Mouse (Mus musculus) embryonic facial prominence, embryonic 14.5 days (tissue): ENCODE measurements around the gene Gm29735. TPM values are rescaled to one million over a fixed set of nuclear protein-coding genes. Genes with fewer than 3 reads are reported as not detected.
"Not testable (repeated sequence)": the region's sequence is repeated elsewhere in the genome, so short reads cannot be mapped to it uniquely, and the experiment has no call there.

ENCODE experiments used
- ATAC-seq: fragments of 200-750 bp; cut with Nextera tagmentation; 2 replicates; pipeline ENCODE4 v1.8.0; 2017; ENCODE audit warnings: low read depth, moderate number of reproducible peaks, moderate TSS enrichment
- DNase-seq: peaks from one replicate; pipeline ENCODE4 v3.0.0-alpha.2; 2015; ENCODE audit warnings: low spot score
- H3K27ac ChIP-seq: fragments of 300-500 bp; sonication (generic); replicated peaks from 2 replicates; pipeline ENCODE4 v1.5.1; 2014; ENCODE audit warnings: low read depth, mild to moderate bottlenecking, low read length, moderate library complexity
- H3K27me3 ChIP-seq: fragments of 300-500 bp; sonication (generic); replicated peaks from 2 replicates; pipeline ENCODE4 v1.6.1; 2014; ENCODE audit warnings: low read length; ENCODE audit not compliant: control insufficient read depth, insufficient read depth
- H3K36me3 ChIP-seq: fragments of 300-500 bp; sonication (generic); 2 replicates; pipeline ENCODE4 v1.6.1; 2014; ENCODE audit warnings: low read length, mixed read lengths; ENCODE audit not compliant: control insufficient read depth, insufficient read depth
- H3K4me1 ChIP-seq: fragments of 300-500 bp; sonication (generic); 2 replicates; pipeline ENCODE4 v1.6.1; 2014; ENCODE audit warnings: antibody characterized with exemption, low read length; ENCODE audit not compliant: control insufficient read depth, insufficient read depth
- H3K4me2 ChIP-seq: fragments of 300-500 bp; sonication (generic); 2 replicates; pipeline ENCODE4 v1.6.1; 2014; ENCODE audit warnings: low read depth, mild to moderate bottlenecking, low read length, moderate library complexity, mixed read lengths
- H3K4me3 ChIP-seq: fragments of 300-500 bp; sonication (generic); 2 replicates; pipeline ENCODE4 v1.5.1; 2014; ENCODE audit warnings: low read depth, mild to moderate bottlenecking, low read length
- H3K9ac ChIP-seq: fragments of 300-500 bp; sonication (generic); 2 replicates; pipeline ENCODE4 v1.6.1; 2014; ENCODE audit warnings: low read depth, mild to moderate bottlenecking, low read length, moderate library complexity, mixed read lengths
- H3K9me3 ChIP-seq: fragments of 300-500 bp; sonication (generic); 2 replicates; pipeline ENCODE4 v1.6.1; 2016; ENCODE audit warnings: low read length; ENCODE audit not compliant: control insufficient read depth
- WGBS: fragments of 180-500 bp; shearing (Covaris S2); extraction: QIAGEN DNeasy Blood & Tissue Kit; methylation state at CpG from one replicate; pipeline ENCODE4 v1.1.7; 2014; 5-methylcytosine and 5-hydroxymethylcytosine counted together
- polyA plus RNA-seq: library from polyadenylated mRNA; unstranded; fragments of >200 nt; fragmentation: Nextera tagmentation; extraction: Ambion mirVana; gene quantifications from 2 replicates; pipeline ENCODE4 v1.2.1, GENCODE M21; 2014

The Gm29735 gene
- polyA plus RNA-seq: not detected in 2 replicates

DNA sequence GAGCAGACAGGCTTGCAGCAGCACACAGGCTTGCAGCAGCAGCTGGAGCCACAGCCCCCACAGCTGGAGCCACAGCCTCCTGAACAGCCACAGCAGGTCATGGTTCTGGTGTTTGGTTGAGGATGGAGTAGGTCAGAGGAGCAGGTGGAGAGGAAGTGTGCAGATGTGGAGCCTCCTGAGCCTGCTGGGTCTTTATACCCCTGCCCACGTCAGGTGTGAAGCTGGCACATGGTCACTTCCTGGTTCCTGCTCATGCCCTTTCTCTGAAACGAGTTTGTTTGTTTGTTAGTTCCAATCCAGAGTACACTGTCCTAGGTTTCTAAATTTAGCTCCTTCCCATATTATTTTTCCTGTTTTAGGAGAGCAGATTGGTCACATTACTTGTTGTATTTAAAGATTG is at the start of gene Gm29735:
Gene Gm29735, minus strand, starts transcription at position 101 of the 400 bp plus-strand sequence.
- not testable (repeated sequence) for DNase-seq, H3K9ac ChIP-seq, H3K9me3 ChIP-seq, H3K27me3 ChIP-seq, ATAC-seq, H3K4me1 ChIP-seq, H3K27ac ChIP-seq, H3K36me3 ChIP-seq, H3K4me2 ChIP-seq, H3K4me3 ChIP-seq
- WGBS: 40% methylated on average over 2 of the region's 2 CpGs

DNA sequence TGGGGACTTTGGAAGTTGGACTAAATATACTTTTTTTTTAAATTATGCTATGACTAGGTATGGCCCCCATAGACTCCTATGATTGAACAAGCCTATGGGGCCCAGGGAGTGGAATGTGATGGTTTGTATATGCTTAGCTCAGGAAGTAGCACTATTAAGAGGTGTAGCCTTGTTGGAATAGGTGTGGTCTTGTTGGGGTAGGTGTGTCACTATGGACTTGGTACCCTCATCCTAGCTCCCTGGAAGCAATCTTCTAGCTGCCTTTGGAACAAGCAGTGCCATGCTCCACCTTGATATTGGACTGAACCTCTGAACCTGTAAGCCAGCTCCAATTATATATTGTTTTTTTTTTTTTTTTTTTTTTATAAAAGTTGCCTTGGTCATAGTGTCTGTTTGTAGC is 48.6 kb upstream of the Gm29735 start:
- Histone ChIP-seq H3K4me2 (no peak overlapping the region), H3K4me1 (no peaks in the 10 kb centered on the region), H3K4me3 (no peak overlapping the region), H3K9me3 (no peaks in the 10 kb centered on the region), H3K27me3 (no peaks in the 10 kb centered on the region), H3K36me3 (no peaks in the 10 kb centered on the region), H3K27ac (no peak overlapping the region), H3K9ac (no peak overlapping the region)
- DNase-seq (no peak), ATAC-seq (no peak)

DNA sequence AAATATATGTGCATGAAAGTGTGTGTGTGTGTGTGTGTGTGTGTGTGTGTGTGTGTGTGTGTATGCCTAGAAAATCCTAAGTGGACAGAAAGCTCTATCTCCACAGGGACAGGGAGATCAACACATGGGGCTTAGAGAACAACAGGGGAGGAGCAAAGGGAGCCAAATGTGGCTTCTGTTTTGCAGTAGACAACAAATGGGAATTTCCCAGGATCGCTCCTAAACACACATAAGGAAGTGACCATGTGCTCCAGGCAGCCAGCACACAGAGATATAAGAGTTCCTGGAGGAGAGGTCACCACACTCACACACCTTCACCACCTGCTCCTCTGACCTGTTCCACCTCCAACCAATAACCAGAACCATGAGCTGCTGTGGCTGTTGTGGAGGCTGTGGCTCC is 44.2 kb upstream of the Gm29735 start, which contains the start of gene Krtap5-3:
Gene Krtap5-3, plus strand, starts transcription at position 301 of the 400 bp plus-strand sequence.
- Histone ChIP-seq H3K27ac (no peak within 1 kb of the TSS), H3K9me3 (no peaks in the 10 kb centered on the region), H3K9ac (no peak within 1 kb of the TSS), H3K27me3 (no peaks in the 10 kb centered on the region), H3K36me3 (no peaks in the 10 kb centered on the region), H3K4me1 (no peaks in the 10 kb centered on the region), H3K4me2 (no peak within 1 kb of the TSS), H3K4me3 (no peak within 1 kb of the TSS)
- ATAC-seq (no peak), DNase-seq (no peak)
- 53% methylated on average over 1 of the region's 1 CpGs for WGBS

DNA sequence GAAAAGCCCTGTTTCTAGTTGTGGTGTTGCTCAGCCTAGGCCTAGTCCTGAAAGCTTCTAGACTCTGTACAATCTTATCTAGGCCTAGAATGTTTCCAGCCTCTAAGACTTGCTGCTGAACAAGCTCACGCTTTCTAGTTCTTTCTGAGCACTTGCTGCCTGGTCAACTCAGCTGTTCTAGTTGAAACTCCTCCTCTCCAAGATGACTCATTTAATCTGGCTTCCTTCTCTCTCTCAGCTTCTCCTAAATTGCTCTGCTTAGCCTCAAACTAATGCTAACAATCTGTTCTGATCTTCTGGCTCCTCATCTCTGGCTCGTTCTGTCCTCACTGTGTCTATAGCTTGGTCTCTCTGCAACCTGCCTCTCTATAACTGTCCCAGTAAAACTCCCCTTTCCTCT is 41.8 kb upstream of the Gm29735 start:
- Histone ChIP-seq H3K9ac (no peak overlapping the region), H3K36me3 (no peaks in the 10 kb centered on the region), H3K9me3 (no peaks in the 10 kb centered on the region), H3K4me2 (no peak overlapping the region), H3K27ac (no peak overlapping the region), H3K27me3 (no peaks in the 10 kb centered on the region), H3K4me1 (no peaks in the 10 kb centered on the region), H3K4me3 (no peak overlapping the region)
- WGBS: 67% methylated on average over 2 of the region's 2 CpGs
- DNase-seq (no peak), ATAC-seq (no peak)

DNA sequence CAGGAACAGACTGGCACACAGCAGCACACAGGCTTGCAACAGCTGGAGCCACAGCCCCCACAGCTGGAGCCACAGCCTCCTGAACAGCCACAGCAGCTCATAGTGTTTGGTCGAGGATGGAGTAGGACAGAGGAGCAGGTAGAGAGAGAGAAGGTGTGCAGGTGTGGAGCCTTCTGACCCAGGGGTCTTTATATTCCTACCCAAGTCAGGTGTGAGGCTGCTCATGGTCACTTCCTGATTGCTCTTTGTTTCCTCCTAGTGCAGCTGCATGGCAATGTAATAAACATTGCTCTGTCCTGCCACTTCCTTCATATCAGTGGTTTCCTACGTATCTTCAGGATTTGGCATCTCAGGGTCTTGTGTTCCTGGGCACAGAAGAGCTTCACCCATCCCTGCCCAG is 33.4 kb upstream of the Gm29735 start, which contains the start of gene Gm10153:
Gene Gm10153, minus strand, starts transcription at position 101 of the 400 bp plus-strand sequence.
- H3K27ac ChIP-seq: no peak within 1 kb of the TSS
- WGBS: 42% methylated on average over 2 of the region's 2 CpGs
- no peaks in the 10 kb centered on the region for H3K4me1 ChIP-seq

DNA sequence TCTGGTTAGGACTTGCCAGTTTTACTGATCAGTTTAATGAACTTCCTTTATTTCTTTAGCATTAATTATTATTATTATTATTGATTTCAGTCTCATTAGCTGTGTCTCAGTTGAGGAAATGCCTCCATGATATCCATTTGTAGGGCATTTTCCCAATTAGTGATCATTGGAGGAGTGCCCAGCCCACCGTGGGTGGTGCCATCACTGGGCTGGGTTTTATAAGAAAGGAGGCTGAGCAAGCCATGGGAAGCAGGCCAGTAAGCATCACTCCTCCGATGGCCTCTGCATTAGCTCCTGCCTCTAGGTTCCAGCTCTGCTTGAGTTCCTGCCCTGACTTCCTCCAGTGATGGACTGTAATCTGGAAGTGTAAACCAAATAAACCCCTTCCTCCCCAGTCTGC is 31.2 kb upstream of the Gm29735 start:
- no peak overlapping the region for H3K27ac ChIP-seq
- no peaks in the 10 kb centered on the region for H3K27me3 ChIP-seq
- DNase-seq: no peak
- no peaks in the 10 kb centered on the region for H3K36me3 ChIP-seq
- WGBS: 72% methylated on average over 2 of the region's 2 CpGs
- H3K4me3 ChIP-seq: no peak overlapping the region
- H3K4me2 ChIP-seq: no peak overlapping the region
- no peak overlapping the region for H3K9ac ChIP-seq
- H3K4me1 ChIP-seq: no peaks in the 10 kb centered on the region
- H3K9me3 ChIP-seq: no peaks in the 10 kb centered on the region
- ATAC-seq: no peak

More for the DNA sequence above, 33.4 kb upstream of the Gm29735 start, which contains the start of gene Gm10153:
- Histone ChIP-seq H3K4me3 (no peak within 1 kb of the TSS), H3K27me3 (no peaks in the 10 kb centered on the region), H3K36me3 (no peaks in the 10 kb centered on the region), H3K9ac (no peak within 1 kb of the TSS), H3K9me3 (no peaks in the 10 kb centered on the region), H3K4me2 (no peak within 1 kb of the TSS)
- ATAC-seq (no peak), DNase-seq (no peak)

DNA sequence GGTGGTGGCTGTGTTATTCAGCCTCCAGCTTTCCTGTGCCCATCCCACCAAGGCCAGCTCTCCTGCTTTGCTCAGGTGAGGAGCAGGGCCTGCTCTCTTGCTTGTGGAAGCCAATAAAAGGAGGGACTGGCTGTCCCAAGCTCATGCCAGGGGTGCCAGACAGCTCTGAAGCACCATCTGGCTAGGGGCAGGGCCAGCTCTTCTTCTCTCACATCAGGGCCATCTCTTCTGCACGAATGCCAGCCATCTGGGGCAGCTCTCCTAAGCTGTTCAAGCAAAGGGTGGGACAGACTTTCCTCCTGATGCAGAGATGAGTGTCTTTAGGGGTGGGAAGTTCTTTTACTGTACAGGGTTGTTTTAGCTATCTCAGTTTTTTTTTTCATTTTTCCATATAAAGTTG is 24.1 kb upstream of the Gm29735 start:
- Histone ChIP-seq H3K9me3 (no peaks in the 10 kb centered on the region), H3K4me3 (no peak overlapping the region), H3K27ac (no peak overlapping the region), H3K9ac (no peak overlapping the region), H3K4me2 (no peak overlapping the region), H3K4me1 (no peaks in the 10 kb centered on the region), H3K27me3 (no peaks in the 10 kb centered on the region), H3K36me3 (no peaks in the 10 kb centered on the region)
- ATAC-seq: no peak
- 62% methylated on average over 1 of the region's 1 CpGs for WGBS
- no peak for DNase-seq

DNA sequence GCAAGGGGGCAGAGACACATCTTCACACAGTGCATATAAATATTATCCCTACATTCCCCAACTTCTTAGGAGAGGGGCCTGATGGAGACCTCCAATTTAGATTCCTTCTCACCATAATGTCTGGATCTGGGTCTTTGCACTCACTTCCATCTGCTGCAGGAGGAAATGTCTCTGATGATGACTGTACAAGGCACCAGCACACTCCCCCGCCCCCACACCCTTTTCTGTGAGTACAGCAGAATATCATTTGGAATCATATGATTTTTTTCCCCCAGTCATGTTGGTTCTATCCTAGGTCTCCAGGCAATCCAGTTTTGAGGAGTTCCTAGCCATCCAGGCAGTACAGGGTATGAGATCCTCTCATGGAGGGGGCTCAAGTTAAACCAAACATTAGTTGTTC is 21.8 kb upstream of the Gm29735 start:
- Histone ChIP-seq H3K4me2 (no peak overlapping the region), H3K27ac (no peak overlapping the region), H3K9me3 (no peaks in the 10 kb centered on the region), H3K4me1 (no peaks in the 10 kb centered on the region), H3K9ac (no peak overlapping the region), H3K4me3 (no peak overlapping the region), H3K27me3 (no peaks in the 10 kb centered on the region), H3K36me3 (no peaks in the 10 kb centered on the region)
- ATAC-seq (no peak), DNase-seq (no peak)
- WGBS: 87% methylated on average over 1 of the region's 1 CpGs

DNA sequence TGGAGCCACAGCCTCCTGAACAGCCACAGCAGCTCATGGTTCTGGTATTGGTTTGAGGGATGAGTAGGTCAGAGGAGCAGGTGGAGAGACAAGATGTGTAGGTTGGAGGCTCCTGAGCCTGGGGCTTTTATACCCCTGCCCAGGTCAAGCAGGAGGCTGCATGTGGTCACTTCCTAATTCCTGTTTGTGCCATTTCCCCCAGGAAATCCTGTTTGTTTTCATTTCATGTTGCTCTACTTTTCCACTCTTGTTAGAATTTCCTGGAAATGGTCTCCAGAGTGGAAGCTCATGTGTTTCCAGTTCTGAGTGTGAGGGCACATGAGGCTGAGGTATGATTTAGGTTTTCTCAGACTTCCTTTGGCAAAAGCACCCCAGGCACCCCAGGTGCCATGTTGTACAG is 19.0 kb upstream of the Gm29735 start, which contains the start of gene Krtap5-2:
Gene Krtap5-2, minus strand, starts transcription at position 101 of the 400 bp plus-strand sequence.
- H3K9ac ChIP-seq, H3K4me3 ChIP-seq, H3K27me3 ChIP-seq, DNase-seq, H3K27ac ChIP-seq, H3K9me3 ChIP-seq, H3K36me3 ChIP-seq, H3K4me1 ChIP-seq, H3K4me2 ChIP-seq, ATAC-seq: not testable (repeated sequence)
